Mouse (Mus musculus) limb, embryonic 12.5 days (tissue): ENCODE data around the gene Comp. TPM values are rescaled to one million over a fixed set of nuclear protein-coding genes. Genes with fewer than 3 reads are reported as not detected.

Source experiments
- ATAC-seq: fragments of 200-750 bp; cut with Nextera tagmentation; 2 replicates; pipeline ENCODE4 v1.8.0; 2017; ENCODE audit warnings: low read depth, moderate TSS enrichment; ENCODE audit not compliant: insufficient number of reproducible peaks, insufficient read depth, low FRiP score, low TSS enrichment
- H3K27ac ChIP-seq: fragments of 300-500 bp; sonication (generic); 2 replicates; pipeline ENCODE4 v1.5.1; 2016; ENCODE audit warnings: mild to moderate bottlenecking, moderate library complexity
- H3K27me3 ChIP-seq: fragments of 300-500 bp; sonication (generic); 2 replicates; pipeline ENCODE4 v1.6.1; 2016; ENCODE audit warnings: mild to moderate bottlenecking, moderate library complexity
- H3K36me3 ChIP-seq: fragments of 300-500 bp; sonication (generic); 2 replicates; pipeline ENCODE4 v1.6.1; 2016; ENCODE audit warnings: mild to moderate bottlenecking, moderate library complexity
- H3K4me1 ChIP-seq: fragments of 300-500 bp; sonication (generic); replicated peaks from 2 replicates; pipeline ENCODE4 v1.6.1; 2016
- H3K4me2 ChIP-seq: fragments of 300-500 bp; sonication (generic); 2 replicates; pipeline ENCODE4 v1.6.1; 2016; ENCODE audit warnings: mild to moderate bottlenecking, moderate library complexity
- H3K4me3 ChIP-seq: fragments of 300-500 bp; sonication (generic); replicated peaks from 2 replicates; pipeline ENCODE4 v1.5.1; 2016; ENCODE audit warnings: mild to moderate bottlenecking
- H3K9ac ChIP-seq: fragments of 300-500 bp; sonication (generic); replicated peaks from 2 replicates; pipeline ENCODE4 v1.6.1; 2016; ENCODE audit warnings: mild to moderate bottlenecking, moderate library complexity
- H3K9me3 ChIP-seq: fragments of 300-500 bp; sonication (generic); 2 replicates; pipeline ENCODE4 v1.6.1; 2016; ENCODE audit warnings: mild to moderate bottlenecking, moderate library complexity
- WGBS: fragments of 180-500 bp; shearing (Covaris S2); methylation state at CpG from one replicate; pipeline ENCODE4 v1.1.7; 2016; 5-methylcytosine and 5-hydroxymethylcytosine counted together
- polyA plus RNA-seq: library from polyadenylated mRNA; unstranded; fragments of >200 nt; fragmentation: Nextera tagmentation; extraction: Ambion mirVana; gene quantifications from 2 replicates; pipeline ENCODE4 v1.2.1, GENCODE M21; 2016

The Comp gene
- 2.8 and 5.8 TPM in 2 replicates for polyA plus RNA-seq

DNA sequence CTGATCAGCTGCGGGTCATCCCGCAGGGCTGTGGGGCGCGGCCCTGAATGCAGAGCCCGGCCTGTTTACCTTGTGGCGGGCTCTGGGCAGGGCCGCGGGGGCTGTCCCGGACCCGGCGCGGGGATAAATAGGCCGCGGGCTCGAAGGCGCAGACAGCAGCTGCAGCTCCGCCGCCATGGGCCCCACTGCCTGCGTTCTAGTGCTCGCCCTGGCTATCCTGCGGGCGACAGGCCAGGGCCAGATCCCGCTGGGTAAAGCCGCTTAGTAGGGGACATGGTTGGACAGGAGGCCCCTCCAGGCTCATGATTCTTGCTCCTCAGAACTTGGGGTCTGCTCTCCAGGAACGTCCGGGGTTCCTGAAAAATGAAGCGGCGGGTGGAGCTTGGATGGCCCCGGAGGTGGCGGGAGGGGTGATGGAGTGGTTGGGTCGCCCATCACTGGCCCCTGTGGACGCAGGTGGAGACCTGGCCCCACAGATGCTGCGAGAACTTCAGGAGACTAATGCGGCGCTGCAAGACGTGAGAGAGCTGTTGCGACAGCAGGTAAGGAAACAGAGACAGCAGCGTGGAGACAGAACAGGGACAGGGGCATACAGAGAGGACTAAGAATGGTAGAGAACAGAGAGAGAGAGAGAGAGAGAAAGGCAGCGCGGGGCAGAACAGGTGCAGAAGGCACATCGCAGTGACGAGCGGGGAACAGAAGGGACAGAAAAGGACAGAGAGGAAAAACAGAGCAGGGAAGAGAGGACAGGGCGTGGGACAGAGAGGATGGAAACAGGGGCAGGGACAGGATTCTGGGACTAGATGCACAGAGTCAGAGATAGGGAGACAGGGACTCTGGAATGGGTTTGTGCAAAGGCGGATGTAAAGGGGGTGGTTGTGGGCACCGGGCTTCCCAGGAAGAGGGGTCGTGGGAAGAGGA lies at the start of gene Comp:
Gene Comp (plus strand): TSS at position 162 of the 921 bp plus-strand sequence.
- Histone ChIP-seq H3K9me3 (no peaks in the 10 kb centered on the region), H3K36me3 (no peaks in the 10 kb centered on the region), H3K27ac (peak within 1 kb of the TSS; percentile 50; the same call in 1 of the 2 replicates), H3K9ac (peak within 1 kb of the TSS; percentile 45; the same call in 1 of the 2 replicates), H3K4me1 (peaks cover 50% of the 10 kb centered on the region), H3K4me3 (peak within 1 kb of the TSS; percentile 43), H3K4me2 (peak within 1 kb of the TSS; percentile 60), H3K27me3 (peaks cover 79% of the 10 kb centered on the region)
- 0 out of 2 replicates have a peak, but pooled peaks have one; percentile 17 for ATAC-seq
- WGBS = 2% methylated on average over 47 of the region's 47 CpGs

DNA sequence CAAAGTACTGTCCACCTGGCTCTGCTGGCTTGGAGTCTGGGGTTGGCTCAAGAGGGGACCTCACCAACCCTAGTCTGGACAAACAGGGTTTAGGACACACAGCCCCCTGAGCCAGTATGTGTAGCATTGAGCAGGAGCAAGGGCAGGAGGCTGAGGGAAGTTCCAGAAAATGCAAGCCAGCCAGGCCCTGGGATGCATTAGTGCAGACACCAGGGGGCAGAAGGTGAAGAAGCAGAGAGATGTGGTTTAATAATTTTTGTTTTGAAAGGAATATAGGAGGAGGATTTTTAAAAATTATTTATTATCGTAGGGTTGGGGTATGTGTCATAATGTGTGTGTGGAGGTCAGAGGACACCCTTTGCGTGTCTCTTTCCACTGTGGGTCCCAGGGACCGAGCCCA lies 49.6 kb upstream of the Comp start:
- no peak overlapping the region for H3K4me2 ChIP-seq
- 88% methylated on average over 3 of the region's 3 CpGs for WGBS
- H3K4me3 ChIP-seq = no peak overlapping the region
- peaks cover 30% of the 10 kb centered on the region for H3K36me3 ChIP-seq
- H3K4me1 ChIP-seq = no peaks in the 10 kb centered on the region
- no peaks in the 10 kb centered on the region for H3K27me3 ChIP-seq
- H3K9me3 ChIP-seq = no peaks in the 10 kb centered on the region
- no peak overlapping the region for H3K9ac ChIP-seq
- H3K27ac ChIP-seq = no peak overlapping the region
- no peak for ATAC-seq

DNA sequence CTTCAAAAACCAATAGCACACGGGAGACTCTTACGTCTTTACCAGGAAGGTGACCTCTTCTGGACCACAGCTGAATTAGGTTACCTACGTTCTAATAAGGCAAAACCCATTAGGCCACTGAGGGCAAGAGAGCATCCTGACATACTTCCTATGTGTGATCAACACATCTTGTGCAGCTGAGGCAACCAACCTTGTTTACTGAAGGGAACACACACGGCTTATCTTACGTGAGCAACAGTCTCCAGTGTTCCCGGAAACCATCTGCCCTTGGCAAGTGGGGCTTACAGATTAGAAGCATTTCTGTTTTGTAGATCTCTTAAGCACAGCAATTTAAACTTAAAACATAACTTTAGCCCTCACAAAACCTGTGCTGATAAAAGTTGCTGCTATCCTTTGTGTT lies 45.8 kb upstream of the Comp start:
- no peak overlapping the region for H3K27ac ChIP-seq
- no peak for ATAC-seq
- H3K4me2 ChIP-seq = no peak overlapping the region
- H3K36me3 ChIP-seq = peaks cover 50% of the 10 kb centered on the region
- WGBS = 97% methylated on average over 6 of the region's 6 CpGs
- H3K4me3 ChIP-seq = no peak overlapping the region
- no peak overlapping the region for H3K9ac ChIP-seq
- peaks cover 31% of the 10 kb centered on the region for H3K4me1 ChIP-seq
- H3K9me3 ChIP-seq = no peaks in the 10 kb centered on the region
- H3K27me3 ChIP-seq = peaks cover 24% of the 10 kb centered on the region

DNA sequence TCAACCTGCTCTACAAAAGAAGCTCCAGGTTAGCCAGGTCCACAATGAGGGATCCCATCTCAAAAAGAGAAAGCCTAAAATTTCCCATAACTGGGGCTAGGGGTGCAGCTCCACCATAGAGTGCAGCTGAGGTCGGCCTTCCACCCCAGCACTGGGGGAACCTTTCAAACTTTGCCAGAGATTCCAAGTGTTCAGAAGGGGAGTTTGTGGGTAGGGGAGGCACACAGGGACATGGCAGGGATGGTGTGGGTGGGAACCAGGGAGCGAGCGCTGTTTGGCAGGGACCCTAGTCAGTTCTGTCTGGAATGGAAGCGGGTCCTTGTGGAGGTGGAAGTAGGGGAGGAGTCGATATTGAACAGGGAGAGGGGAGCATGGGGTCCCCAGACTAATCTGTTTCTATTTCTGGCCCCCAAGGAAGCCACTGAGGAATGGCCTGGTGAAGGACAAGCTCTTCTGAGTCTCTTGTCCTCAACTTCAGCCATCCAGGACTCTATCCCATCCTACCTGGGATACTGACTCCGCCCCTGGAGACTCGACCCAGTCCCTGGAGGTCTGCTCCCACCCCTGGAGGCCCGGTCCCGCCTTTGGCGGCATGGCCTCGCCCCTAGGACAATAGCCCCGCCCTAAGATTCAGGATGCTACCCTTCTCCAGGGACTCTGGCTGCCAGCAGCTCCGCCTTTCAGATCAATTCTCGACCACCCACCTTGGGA lies 44.1 kb upstream of the Comp start, which contains the start of gene Gdf1:
Gene Gdf1 (plus strand): TSS at position 694 of the 711 bp plus-strand sequence.
- 0 out of 2 replicates have a peak within 1 kb of the TSS, but pooled peaks have one; percentile 41 for H3K27ac ChIP-seq
- no peak for ATAC-seq
- WGBS = 29% methylated on average over 14 of the region's 14 CpGs
- peaks cover 56% of the 10 kb centered on the region for H3K36me3 ChIP-seq
- H3K4me3 ChIP-seq = peak within 1 kb of the TSS; percentile 23
- H3K27me3 ChIP-seq = peaks cover 24% of the 10 kb centered on the region
- H3K9ac ChIP-seq = peak within 1 kb of the TSS; percentile 50; the same call in 1 of the 2 replicates
- H3K4me2 ChIP-seq = peak within 1 kb of the TSS; percentile 52
- H3K9me3 ChIP-seq = no peaks in the 10 kb centered on the region
- peaks cover 34% of the 10 kb centered on the region for H3K4me1 ChIP-seq

DNA sequence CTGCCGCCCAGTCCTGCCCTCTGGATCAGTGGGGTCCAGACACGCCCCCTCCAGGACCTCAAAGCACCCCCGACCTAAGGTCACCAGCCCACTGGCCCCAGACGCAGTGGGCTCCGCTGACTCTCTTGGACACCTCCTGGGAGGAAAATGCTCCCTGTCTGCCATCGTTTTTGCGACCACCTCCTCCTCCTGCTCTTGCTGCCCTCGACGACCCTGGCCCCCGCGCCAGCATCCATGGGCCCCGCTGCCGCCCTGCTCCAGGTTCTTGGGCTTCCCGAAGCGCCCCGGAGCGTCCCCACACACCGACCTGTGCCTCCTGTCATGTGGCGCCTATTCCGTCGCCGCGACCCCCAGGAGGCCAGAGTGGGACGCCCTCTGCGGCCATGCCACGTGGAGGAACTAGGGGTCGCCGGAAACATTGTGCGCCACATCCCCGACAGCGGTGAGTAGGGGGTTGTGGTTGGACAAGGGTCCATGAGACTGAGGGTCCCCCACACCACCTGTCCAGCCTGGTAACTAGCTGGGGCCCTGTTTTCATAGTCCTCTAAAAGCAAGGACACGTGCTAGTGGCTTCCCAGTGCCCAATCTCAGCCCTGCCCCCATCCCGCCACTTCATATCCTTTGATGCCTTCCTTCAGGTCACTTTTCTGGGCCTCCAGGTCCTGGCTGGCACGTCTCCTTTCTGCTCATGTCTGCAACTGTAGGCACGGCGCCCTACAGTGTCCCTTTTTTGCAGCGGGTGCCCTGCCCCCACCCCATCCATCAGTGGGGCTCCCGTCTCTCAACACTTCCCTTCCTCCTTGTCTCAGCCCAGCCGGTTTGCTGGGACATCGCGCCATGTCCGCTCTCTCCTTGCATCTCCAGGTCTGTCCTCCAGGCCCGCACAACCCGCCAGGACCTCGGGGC lies 43.3 kb upstream of the Comp start:
- H3K36me3 ChIP-seq = peaks cover 56% of the 10 kb centered on the region
- H3K4me2 ChIP-seq = peak overlapping the region; percentile 52
- 5% methylated on average over 45 of the region's 45 CpGs for WGBS
- no peaks in the 10 kb centered on the region for H3K9me3 ChIP-seq
- peaks cover 24% of the 10 kb centered on the region for H3K27me3 ChIP-seq
- peak; percentile 30 for ATAC-seq
- peak overlapping the region; percentile 50; the same call in 1 of the 2 replicates for H3K9ac ChIP-seq
- peaks cover 34% of the 10 kb centered on the region for H3K4me1 ChIP-seq
- 0 out of 2 replicates have a peak overlapping the region, but pooled peaks have one; percentile 41 for H3K27ac ChIP-seq
- H3K4me3 ChIP-seq = peak overlapping the region; percentile 23

DNA sequence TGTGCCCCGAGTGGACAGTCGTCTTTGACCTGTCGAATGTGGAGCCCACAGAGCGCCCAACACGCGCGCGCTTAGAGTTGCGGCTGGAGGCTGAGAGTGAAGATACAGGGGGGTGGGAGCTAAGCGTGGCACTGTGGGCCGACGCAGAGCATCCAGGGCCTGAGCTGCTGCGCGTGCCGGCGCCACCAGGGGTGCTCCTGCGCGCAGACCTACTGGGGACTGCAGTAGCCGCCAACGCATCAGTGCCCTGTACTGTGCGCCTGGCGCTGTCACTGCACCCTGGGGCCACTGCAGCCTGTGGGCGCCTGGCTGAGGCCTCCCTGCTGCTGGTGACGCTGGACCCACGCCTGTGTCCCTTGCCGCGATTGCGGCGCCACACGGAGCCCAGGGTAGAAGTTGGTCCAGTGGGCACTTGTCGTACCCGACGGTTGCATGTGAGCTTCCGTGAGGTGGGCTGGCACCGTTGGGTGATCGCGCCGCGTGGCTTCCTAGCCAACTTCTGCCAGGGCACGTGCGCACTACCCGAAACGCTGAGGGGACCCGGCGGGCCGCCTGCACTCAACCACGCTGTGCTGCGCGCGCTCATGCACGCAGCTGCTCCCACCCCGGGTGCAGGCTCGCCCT lies 42.5 kb upstream of the Comp start:
- H3K36me3 ChIP-seq = peaks cover 64% of the 10 kb centered on the region
- H3K27ac ChIP-seq = 0 out of 2 replicates have a peak overlapping the region, but pooled peaks have one; percentile 41
- 31% methylated on average over 53 of the region's 53 CpGs for WGBS
- ATAC-seq = peak; percentile 67
- peak overlapping the region; percentile 23 for H3K4me3 ChIP-seq
- H3K9ac ChIP-seq = peak overlapping the region; percentile 50; the same call in 1 of the 2 replicates
- peak overlapping the region; percentile 52 for H3K4me2 ChIP-seq
- H3K27me3 ChIP-seq = peaks cover 24% of the 10 kb centered on the region
- no peaks in the 10 kb centered on the region for H3K9me3 ChIP-seq
- peaks cover 34% of the 10 kb centered on the region for H3K4me1 ChIP-seq

DNA sequence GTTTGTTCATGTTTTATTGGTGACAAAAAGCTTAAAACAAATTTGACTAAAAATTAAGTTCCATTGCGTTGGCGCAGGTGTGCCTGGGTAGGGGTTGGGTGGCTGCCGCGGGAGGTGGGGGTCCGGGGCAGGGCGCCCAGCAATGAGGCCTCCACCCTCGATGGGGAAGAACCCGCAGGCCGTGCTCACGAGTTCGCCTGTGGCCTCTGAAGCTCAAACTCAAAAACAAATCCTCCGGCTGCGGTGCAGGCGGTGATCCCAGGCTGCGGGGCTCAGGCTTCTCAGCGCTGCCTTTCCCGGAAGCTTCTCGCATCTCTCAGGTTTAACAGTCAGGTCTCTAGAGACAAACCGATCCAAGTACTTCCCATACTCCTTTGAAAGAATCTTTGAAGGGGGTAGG lies 41.8 kb upstream of the Comp start:
- Histone ChIP-seq H3K36me3 (peaks cover 70% of the 10 kb centered on the region), H3K4me1 (peaks cover 34% of the 10 kb centered on the region), H3K9ac (no peak overlapping the region), H3K4me3 (0 out of 2 replicates have a peak overlapping the region, but pooled peaks have one; percentile 23), H3K27ac (no peak overlapping the region; the same call in 1 of the 2 replicates), H3K27me3 (peaks cover 24% of the 10 kb centered on the region), H3K4me2 (no peak overlapping the region), H3K9me3 (no peaks in the 10 kb centered on the region)
- WGBS = 67% methylated on average over 19 of the region's 19 CpGs
- no peak for ATAC-seq

DNA sequence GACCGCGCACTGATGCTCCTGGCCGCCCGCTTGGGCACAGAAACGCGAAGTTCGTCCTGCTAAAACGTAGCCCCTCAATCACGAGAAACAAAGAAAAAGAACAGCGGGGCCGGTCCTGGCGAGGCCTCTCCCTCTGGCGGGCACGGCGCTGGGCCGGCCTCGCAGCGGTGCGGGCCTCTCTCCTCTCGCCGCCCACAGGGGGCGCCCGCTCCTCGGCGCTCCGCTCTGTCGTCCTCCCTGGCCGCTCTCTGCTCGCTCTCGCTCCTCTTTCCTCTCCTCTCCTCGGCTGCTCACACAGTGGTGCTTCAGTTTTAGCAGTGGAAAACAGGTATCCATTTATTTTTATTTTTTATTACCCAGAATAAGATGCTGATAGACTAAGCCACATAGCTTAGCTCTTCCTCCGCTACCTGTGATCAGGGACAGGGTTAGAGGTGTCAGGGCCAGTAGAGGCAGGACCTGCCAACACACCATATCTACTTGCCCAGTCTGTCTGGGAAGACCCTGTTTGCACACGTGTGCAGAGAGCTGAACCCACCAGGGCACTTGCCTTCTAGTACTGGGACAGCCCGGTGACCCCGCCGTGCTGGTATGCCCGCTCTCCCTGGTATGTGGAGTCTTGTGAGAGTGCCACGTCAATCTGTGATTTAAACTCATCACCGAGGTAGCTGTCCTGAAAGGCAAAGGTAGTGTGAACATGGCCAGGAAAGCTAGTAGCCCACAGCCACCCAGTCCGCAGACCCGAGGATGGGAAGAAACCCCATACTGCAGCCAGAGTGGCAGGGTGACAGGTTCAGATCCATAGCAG lies 41.1 kb upstream of the Comp start:
- Histone ChIP-seq H3K36me3 (peaks cover 76% of the 10 kb centered on the region), H3K4me2 (no peak overlapping the region), H3K9ac (no peak overlapping the region), H3K4me1 (peaks cover 34% of the 10 kb centered on the region), H3K4me3 (no peak overlapping the region), H3K27ac (peak overlapping the region; percentile 64; the same call in 1 of the 2 replicates), H3K27me3 (peaks cover 24% of the 10 kb centered on the region), H3K9me3 (no peaks in the 10 kb centered on the region)
- WGBS = 24% methylated on average over 41 of the region's 41 CpGs
- peak; percentile 62 for ATAC-seq

DNA sequence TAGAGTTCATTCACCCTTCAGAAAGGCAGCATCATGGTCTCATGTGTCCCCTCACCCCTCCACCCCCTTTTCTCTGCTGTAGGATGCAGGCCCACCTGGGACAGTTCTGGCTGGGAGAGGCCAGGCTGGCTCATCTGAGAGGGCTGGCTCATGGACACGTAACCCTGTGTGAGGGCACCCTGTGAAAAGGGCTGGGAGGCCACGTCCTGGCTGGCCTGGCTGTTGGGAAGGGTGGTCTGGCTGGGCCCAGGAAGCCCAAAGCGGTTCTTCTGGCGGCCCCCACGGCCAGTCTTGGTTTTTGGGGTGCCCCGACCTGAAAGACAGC lies 40.5 kb upstream of the Comp start:
- 96% methylated on average over 6 of the region's 6 CpGs for WGBS
- no peak overlapping the region for H3K27ac ChIP-seq
- H3K4me2 ChIP-seq = no peak overlapping the region
- H3K9me3 ChIP-seq = no peaks in the 10 kb centered on the region
- H3K9ac ChIP-seq = no peak overlapping the region
- peaks cover 79% of the 10 kb centered on the region for H3K36me3 ChIP-seq
- peaks cover 34% of the 10 kb centered on the region for H3K4me1 ChIP-seq
- no peak for ATAC-seq
- H3K27me3 ChIP-seq = peaks cover 24% of the 10 kb centered on the region
- H3K4me3 ChIP-seq = no peak overlapping the region
